Mouse (Mus musculus) E14TG2a.4 (cell line): ENCODE measurements at regions not wholly inside any gene's neighbourhood (a gene's known extent, or its start where the extent isn't known, plus 50 kb on each side); places are given as distances from the start of the nearest gene placed in this dataset.

Experiments
- CTCF ChIP-seq: conservative IDR thresholded peaks from 2 replicates; pipeline ENCODE4 v1.5.1; 2014; ENCODE audit warnings: low read length
- NANOG ChIP-seq: IDR thresholded peaks from 2 replicates; pipeline ENCODE4 v1.6.1; 2014; ENCODE audit warnings: borderline replicate concordance, low read length, mixed read lengths

DNA sequence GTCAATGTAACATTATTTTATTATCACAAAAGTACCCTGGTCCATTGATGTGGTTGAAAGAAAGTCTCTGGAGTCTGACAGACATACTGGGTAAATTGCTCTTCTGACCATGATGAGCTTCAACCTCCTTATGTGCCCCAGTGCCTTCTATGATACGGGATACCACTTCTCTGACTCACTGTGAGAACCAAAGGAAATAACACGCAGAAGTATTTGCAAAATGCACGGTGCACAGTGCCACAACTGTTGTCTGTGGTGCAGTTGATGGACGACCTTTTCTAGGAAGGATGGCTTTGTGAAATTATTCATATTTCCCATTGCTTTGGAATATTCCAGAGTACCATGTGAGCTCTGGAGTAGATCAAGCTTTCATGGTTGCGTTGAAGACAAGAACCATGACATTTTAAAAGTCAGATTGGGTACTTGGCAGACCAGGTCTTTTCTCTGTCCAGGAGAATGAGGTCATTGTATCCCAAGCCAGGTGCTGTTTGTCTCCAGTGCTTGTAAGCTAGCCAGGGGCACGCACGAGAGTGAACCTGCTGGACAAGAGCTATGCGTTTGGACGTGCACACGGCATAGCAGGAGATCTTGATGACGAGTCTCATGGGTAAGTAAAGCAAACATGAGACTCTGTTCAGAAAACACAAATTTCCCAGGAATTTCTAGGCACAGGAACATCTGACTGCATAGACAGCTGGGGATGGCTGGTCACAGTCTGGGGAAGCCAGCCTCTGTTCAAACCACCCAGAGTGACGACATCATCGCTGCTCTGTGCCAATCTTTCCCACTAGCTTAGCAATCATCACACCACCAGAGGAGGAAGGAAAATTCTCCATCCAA is 74.0 kb upstream of the 1700024P04Rik start:
- TF ChIP-seq CTCF (no peak), NANOG (no peak)
